Mouse (Mus musculus) heart, embryonic 16.5 days (tissue): ENCODE measurements at regions not wholly inside any gene's neighbourhood (a gene's known extent, or its start where the extent isn't known, plus 50 kb on each side); places are given as distances from the start of the nearest gene placed in this dataset.

Source experiments
- ATAC-seq: fragments of 200-750 bp; cut with Nextera tagmentation; replicated peaks from 2 replicates; pipeline ENCODE4 v1.8.0; 2017; ENCODE audit warnings: moderate number of reproducible peaks; ENCODE audit not compliant: insufficient read depth, low FRiP score; ENCODE audit errors: extremely low read depth
- H3K27ac ChIP-seq: fragments of 300-500 bp; sonication (generic); 2 replicates; pipeline ENCODE4 v1.5.1; 2014; ENCODE audit warnings: mild to moderate bottlenecking, low read length, control low read depth, moderate library complexity
- H3K27me3 ChIP-seq: fragments of 300-500 bp; sonication (generic); 2 replicates; pipeline ENCODE4 v1.6.1; 2014; ENCODE audit warnings: low read length, mixed read lengths; ENCODE audit not compliant: control insufficient read depth, insufficient read depth
- H3K36me3 ChIP-seq: fragments of 300-500 bp; sonication (generic); 2 replicates; pipeline ENCODE4 v1.6.1; 2014; ENCODE audit not compliant: control insufficient read depth, insufficient read depth
- H3K4me1 ChIP-seq: fragments of 300-500 bp; sonication (generic); 2 replicates; pipeline ENCODE4 v1.6.1; 2014; ENCODE audit warnings: low read length, mixed read lengths; ENCODE audit not compliant: control insufficient read depth, insufficient read depth
- H3K4me2 ChIP-seq: fragments of 300-500 bp; sonication (generic); 2 replicates; pipeline ENCODE4 v1.6.1; 2014; ENCODE audit warnings: low read depth, mild to moderate bottlenecking, control low read depth, low read length
- H3K4me3 ChIP-seq: fragments of 300-500 bp; sonication (generic); 2 replicates; pipeline ENCODE4 v1.5.1; 2014; ENCODE audit warnings: mild to moderate bottlenecking, control low read depth, low read length
- H3K9ac ChIP-seq: fragments of 300-500 bp; sonication (generic); 2 replicates; pipeline ENCODE4 v1.6.1; 2014; ENCODE audit warnings: low read length, control low read depth
- H3K9me3 ChIP-seq: fragments of 300-500 bp; sonication (generic); replicated peaks from 2 replicates; pipeline ENCODE4 v1.6.1; 2016; ENCODE audit warnings: low read length; ENCODE audit not compliant: control insufficient read depth
- WGBS: fragments of 180-500 bp; shearing (Covaris S2); extraction: QIAGEN DNeasy Blood & Tissue Kit; methylation state at CpG from one replicate; pipeline ENCODE4 v1.1.7; 2014; 5-methylcytosine and 5-hydroxymethylcytosine counted together

DNA sequence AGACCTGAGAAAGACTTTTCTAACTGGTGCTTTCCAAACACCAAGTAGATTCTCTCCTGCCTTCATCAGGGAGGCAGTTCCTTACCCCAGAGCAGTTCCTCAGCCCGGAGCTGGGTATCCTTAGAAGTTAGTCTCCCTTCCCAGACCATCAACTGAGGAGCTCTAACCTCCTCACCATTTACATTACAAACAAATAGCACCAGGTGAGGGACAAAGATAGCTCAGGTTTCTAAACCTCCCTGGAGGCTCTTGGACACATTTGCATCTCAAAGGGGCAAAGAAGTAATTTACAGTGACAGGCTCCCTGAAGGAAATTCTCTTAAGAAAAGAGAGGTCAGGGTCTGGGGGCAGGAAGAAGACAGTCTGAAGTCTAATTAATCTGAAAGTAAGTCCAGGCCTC, 486.5 kb upstream of the Tmem132c start:
- H3K4me3 ChIP-seq: no peak overlapping the region
- H3K4me2 ChIP-seq: no peak overlapping the region
- no peaks in the 10 kb centered on the region for H3K4me1 ChIP-seq
- 25% methylated on average over 1 of the region's 1 CpGs for WGBS
- no peaks in the 10 kb centered on the region for H3K36me3 ChIP-seq
- H3K9ac ChIP-seq: no peak overlapping the region
- H3K9me3 ChIP-seq: no peaks in the 10 kb centered on the region
- no peak for ATAC-seq
- H3K27ac ChIP-seq: no peak overlapping the region
- H3K27me3 ChIP-seq: no peaks in the 10 kb centered on the region

DNA sequence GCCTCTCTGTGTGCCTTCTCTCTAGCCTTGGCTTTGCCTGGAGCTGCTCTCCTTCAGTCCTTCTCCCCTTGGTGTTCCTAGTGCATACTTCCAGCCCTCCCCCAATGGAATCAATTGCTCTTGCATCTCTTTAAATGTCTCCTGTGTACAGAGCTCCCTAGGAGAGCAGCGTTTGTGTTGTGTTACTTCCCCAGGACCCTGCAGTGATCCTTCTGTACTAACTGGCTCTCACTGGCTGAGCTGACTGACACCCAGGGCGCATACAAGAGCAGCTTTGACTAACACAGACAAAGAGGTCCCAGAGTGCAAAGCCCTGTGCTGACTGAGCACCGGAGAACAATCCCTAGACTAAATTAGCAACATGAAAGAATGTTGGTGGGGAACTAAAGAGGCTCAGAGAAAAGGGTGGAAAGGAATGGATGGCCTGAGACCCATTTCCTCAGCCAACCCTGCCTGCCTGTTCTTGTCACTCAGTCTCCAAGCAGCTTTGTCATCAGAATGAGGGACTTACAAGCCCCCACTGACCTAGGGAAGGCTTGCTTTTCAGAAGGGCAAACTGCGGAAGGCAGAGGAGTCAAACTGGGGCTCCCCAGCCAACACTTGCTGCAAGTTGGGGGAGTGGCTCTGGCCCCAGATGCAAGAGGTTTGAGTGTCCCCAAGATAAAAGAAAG, 476.4 kb upstream of the Tmem132c start:
- no peak overlapping the region for H3K9ac ChIP-seq
- H3K27me3 ChIP-seq: no peaks in the 10 kb centered on the region
- H3K4me2 ChIP-seq: no peak overlapping the region
- no peak overlapping the region for H3K4me3 ChIP-seq
- WGBS: 12% methylated on average over 4 of the region's 4 CpGs
- no peaks in the 10 kb centered on the region for H3K4me1 ChIP-seq
- no peak for ATAC-seq
- no peaks in the 10 kb centered on the region for H3K36me3 ChIP-seq
- H3K9me3 ChIP-seq: no peaks in the 10 kb centered on the region
- H3K27ac ChIP-seq: no peak overlapping the region

DNA sequence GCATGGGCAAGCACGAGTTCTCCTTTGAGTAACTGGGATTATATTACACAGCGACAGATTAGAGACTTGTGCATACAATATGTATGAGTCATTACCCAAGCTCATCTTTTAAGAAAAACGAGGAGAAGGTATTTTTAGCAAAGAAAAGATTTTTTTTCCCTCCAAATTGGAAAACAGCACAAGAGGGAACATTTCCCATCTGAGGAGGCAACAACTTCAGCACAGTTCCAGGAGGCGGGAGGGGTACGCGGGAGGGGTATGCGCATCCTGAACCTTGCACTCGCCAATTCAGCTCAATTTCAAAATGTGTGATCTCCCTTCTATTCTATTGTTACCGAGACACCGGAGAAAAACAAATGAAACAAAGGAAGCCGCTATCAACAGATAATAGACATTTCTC, 472.6 kb upstream of the Tmem132c start:
- H3K36me3 ChIP-seq: no peaks in the 10 kb centered on the region
- no peaks in the 10 kb centered on the region for H3K27me3 ChIP-seq
- no peaks in the 10 kb centered on the region for H3K4me1 ChIP-seq
- no peaks in the 10 kb centered on the region for H3K9me3 ChIP-seq
- H3K9ac ChIP-seq: no peak overlapping the region
- H3K4me2 ChIP-seq: no peak overlapping the region
- no peak overlapping the region for H3K27ac ChIP-seq
- no peak overlapping the region for H3K4me3 ChIP-seq
- no peak for ATAC-seq
- 33% methylated on average over 11 of the region's 11 CpGs for WGBS

DNA sequence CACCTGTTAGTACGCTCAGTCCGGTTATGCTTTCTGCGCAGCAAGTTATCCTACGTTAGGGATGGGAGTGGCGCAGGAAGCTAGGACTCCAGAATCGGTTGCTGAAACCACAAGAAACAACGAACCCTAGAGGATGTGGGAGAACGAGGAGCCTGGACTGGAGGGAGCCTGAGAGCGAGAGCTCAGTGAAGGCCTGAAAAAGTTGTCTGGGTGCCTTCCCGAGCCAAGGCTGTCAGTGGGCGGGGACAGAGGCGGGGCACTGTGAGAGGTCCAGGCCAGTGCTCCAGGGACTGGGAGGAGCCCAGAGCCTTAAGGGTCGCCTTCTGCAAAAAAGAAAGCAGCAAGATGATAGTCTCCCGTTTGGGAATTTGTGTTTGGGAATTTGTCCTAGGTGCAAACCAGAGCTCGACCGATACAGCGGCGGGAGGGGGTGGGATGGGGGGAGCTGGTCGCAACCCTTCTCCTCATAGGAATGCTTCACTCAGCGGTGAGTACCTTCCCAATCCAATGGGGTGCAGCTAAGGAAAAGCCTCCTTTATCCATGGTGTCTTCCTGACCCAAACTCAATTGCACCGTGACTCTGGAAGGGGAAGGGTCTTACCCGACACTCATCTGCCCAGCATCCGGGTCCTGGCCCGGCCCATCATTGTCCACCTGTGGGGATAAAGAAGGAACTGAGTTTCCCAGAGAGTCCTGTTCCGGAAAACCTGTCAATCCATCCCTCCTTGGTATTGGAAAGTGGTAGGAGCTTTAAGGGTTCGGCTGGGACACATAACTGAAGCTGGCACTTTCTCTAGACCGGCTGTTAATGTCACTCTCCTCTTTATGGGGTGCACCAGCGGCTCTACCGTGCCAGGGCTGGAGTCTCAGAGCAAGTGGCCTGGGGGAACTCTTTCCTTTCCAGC, 453.6 kb upstream of the Tmem132c start:
- H3K36me3 ChIP-seq: no peaks in the 10 kb centered on the region
- no peaks in the 10 kb centered on the region for H3K4me1 ChIP-seq
- no peak overlapping the region for H3K27ac ChIP-seq
- H3K27me3 ChIP-seq: peaks cover 2% of the 10 kb centered on the region; the same call in 1 of the 2 replicates
- H3K4me2 ChIP-seq: peak overlapping the region; percentile 74
- H3K4me3 ChIP-seq: peak overlapping the region; percentile 56
- 0 out of 2 replicates have a peak, but pooled peaks have one; percentile 41 for ATAC-seq
- peaks cover under 1% of the 10 kb centered on the region for H3K9me3 ChIP-seq
- H3K9ac ChIP-seq: peak overlapping the region; percentile 38
- 5% methylated on average over 29 of the region's 29 CpGs for WGBS

DNA sequence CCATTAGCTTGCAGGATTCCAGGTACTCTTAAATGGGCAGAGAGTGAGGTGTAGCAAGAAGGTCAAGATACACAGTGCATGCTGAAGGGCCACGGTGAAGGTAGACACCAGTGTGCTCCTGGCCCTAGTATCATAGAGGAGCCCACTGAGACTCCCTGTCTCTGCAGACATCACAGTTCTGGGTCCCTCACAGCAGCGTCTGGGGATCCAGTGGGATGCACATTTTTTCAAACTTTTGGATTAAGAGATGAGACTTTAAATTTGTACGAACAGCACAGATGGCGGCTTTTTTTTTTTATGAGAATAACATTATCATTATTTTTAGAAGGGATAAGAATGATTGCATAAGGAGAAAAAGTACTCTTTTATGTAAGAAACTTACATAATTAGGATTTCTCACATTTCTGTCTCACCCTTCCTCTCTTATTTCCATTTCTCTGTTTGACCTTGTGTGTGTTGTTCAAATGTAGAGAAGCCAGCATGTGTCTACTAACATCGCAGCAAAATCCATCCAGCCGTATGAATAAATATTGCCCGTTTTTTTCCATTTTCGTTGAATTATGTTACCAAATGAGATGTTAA, 441.8 kb upstream of the Tmem132c start:
- H3K4me3 ChIP-seq: no peak overlapping the region
- WGBS: 83% methylated on average over 8 of the region's 8 CpGs
- H3K9me3 ChIP-seq: 0 out of 2 replicates have a peak, but pooled peaks cover 4% of the 10 kb centered on the region
- no peaks in the 10 kb centered on the region for H3K27me3 ChIP-seq
- no peak for ATAC-seq
- H3K4me2 ChIP-seq: no peak overlapping the region
- H3K36me3 ChIP-seq: no peaks in the 10 kb centered on the region
- no peaks in the 10 kb centered on the region for H3K4me1 ChIP-seq
- no peak overlapping the region for H3K9ac ChIP-seq
- no peak overlapping the region for H3K27ac ChIP-seq

DNA sequence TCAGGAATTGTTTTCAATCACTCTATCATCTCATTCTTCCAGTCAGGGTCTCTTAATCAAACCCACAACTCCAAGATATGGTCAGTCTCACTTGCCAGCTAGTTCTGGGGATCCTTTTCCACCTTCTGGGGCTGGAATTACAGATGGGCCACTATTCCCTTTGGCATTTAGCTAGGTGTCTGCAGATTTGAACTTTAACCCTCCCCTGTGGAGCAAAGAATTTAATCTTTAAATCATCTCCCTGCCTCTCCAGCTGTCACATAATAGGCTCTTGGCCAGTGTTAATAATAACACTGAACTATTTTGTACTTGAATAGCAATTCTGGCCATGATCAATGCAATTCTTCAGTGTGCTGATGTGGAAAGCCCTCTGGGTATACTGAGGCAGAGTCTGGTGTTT, 435.0 kb upstream of the Tmem132c start:
- Histone ChIP-seq H3K4me3 (no peak overlapping the region), H3K36me3 (no peaks in the 10 kb centered on the region), H3K4me2 (no peak overlapping the region), H3K4me1 (no peaks in the 10 kb centered on the region), H3K27me3 (no peaks in the 10 kb centered on the region), H3K9ac (no peak overlapping the region), H3K27ac (no peak overlapping the region), H3K9me3 (peaks cover 2% of the 10 kb centered on the region)
- no peak for ATAC-seq

DNA sequence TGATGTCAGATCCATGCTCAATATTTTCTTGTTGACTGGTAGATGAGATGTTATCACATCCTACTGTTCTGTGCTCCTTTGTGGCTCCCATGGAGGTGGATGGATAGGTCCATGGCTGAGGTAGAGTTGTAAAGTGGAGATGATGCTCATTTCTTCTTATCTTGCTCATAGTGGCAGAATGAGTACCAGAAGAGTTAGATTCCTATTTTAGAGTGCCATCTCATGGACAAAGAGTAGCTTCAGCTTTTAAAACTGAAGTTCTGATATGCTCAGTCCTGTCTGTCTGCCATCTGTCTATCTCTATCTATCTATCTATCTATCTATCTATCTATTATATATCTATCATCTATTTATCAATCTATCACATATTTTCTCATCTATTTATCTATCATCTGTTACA, 425.5 kb upstream of the Tmem132c start:
- Histone ChIP-seq H3K9me3 (peaks cover 11% of the 10 kb centered on the region), H3K27me3 (no peaks in the 10 kb centered on the region), H3K4me3 (no peak overlapping the region), H3K4me1 (no peaks in the 10 kb centered on the region), H3K4me2 (no peak overlapping the region), H3K9ac (no peak overlapping the region), H3K27ac (no peak overlapping the region), H3K36me3 (no peaks in the 10 kb centered on the region)
- ATAC-seq: no peak

DNA sequence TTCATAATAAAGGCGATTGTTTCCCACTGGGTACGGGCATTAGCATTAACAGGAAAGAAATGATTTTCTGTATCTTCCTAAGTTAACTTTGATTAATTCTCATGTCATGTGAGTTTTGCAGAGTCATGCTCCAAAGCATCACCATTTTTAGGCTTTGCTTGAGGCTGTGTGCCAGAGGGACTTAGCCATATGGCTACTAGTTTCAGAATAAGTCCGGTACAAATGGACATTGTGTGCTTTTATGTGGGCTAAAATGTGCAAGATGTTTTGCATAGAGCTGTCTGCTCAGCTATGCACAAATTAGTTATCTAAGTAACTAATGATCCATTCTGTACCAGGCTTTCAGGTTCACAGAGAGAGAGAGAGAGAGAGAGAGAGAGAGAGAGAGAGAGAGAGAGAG, 406.2 kb upstream of the Tmem132c start:
- Histone ChIP-seq H3K9me3 (0 out of 2 replicates have a peak, but pooled peaks cover 1% of the 10 kb centered on the region), H3K4me3 (no peak overlapping the region), H3K27ac (no peak overlapping the region), H3K36me3 (no peaks in the 10 kb centered on the region), H3K27me3 (no peaks in the 10 kb centered on the region), H3K9ac (no peak overlapping the region), H3K4me2 (no peak overlapping the region), H3K4me1 (no peaks in the 10 kb centered on the region)
- ATAC-seq: no peak
- 86% methylated on average over 3 of the region's 3 CpGs for WGBS

DNA sequence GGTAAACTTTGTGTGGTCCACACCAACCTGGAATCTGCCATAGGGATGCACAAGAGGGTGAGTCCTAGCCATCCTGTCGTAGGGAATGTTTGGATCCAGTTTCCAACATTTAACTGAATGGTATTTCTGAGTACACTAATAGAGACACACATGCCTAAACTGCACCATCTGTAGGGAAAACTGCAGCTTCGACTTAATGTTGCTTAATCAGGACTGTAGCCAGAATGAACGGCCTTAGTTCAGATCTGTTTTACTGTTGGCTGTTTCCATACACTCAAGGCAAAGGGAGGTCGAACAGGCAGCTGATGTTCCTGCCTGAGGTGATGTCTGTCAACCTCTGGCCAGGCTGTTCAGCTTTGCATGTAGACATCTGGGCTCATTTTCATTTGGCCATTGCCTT, 399.0 kb upstream of the Tmem132c start:
- no peak for ATAC-seq
- WGBS: 58% methylated on average over 4 of the region's 4 CpGs
- Histone ChIP-seq H3K27ac (no peak overlapping the region), H3K27me3 (no peaks in the 10 kb centered on the region), H3K4me3 (no peak overlapping the region), H3K4me1 (no peaks in the 10 kb centered on the region), H3K9me3 (0 out of 2 replicates have a peak, but pooled peaks cover 3% of the 10 kb centered on the region), H3K4me2 (no peak overlapping the region), H3K9ac (no peak overlapping the region), H3K36me3 (no peaks in the 10 kb centered on the region)
